Mouse (Mus musculus) ES-Bruce4 (cell line): ENCODE data around the gene Cmtm6. TPM values are rescaled to one million over a fixed set of nuclear protein-coding genes. Genes with fewer than 3 reads are reported as not detected.
"Not testable (repeated sequence)": the region's sequence is repeated elsewhere in the genome, so short reads cannot be mapped to it uniquely, and the experiment has no call there.

Experiments used
- H3K27ac ChIP-seq: 2 replicates; pipeline ENCODE4 v1.5.1; 2012; ENCODE audit warnings: low read length, inconsistent platforms; ENCODE audit not compliant: insufficient read depth
- H3K27me3 ChIP-seq: 2 replicates; pipeline ENCODE4 v1.6.1; 2012; ENCODE audit warnings: mild to moderate bottlenecking, low read length, inconsistent platforms; ENCODE audit not compliant: control insufficient read depth, poor library complexity, insufficient read depth, severe bottlenecking
- H3K36me3 ChIP-seq: 2 replicates; pipeline ENCODE4 v1.6.1; 2012; ENCODE audit warnings: inconsistent platforms, mild to moderate bottlenecking, low read length, moderate library complexity; ENCODE audit not compliant: control insufficient read depth, poor library complexity, insufficient read depth, severe bottlenecking
- H3K4me1 ChIP-seq: one replicate; pipeline ENCODE4 v1.8.1; 2011; ENCODE audit warnings: low read length; ENCODE audit not compliant: control insufficient read depth, insufficient read depth
- H3K4me3 ChIP-seq: 2 replicates; pipeline ENCODE4 v1.5.1; 2011; ENCODE audit warnings: low read depth, mild to moderate bottlenecking, low read length
- H3K9ac ChIP-seq: 2 replicates; pipeline ENCODE4 v1.6.1; 2012; ENCODE audit warnings: low read depth, mild to moderate bottlenecking, inconsistent platforms; ENCODE audit not compliant: poor library complexity, severe bottlenecking
- H3K9me3 ChIP-seq: replicated peaks from 2 replicates; pipeline ENCODE4 v1.6.1; 2012; ENCODE audit warnings: mild to moderate bottlenecking, low read length, inconsistent platforms; ENCODE audit not compliant: control insufficient read depth, poor library complexity, insufficient read depth, severe bottlenecking
- CTCF ChIP-seq: IDR thresholded peaks from one replicate; pipeline ENCODE4 v1.8.1; 2011; ENCODE audit warnings: low read depth, low read length
- EP300 ChIP-seq: IDR thresholded peaks from 2 replicates; pipeline ENCODE4 v1.6.1; 2011; ENCODE audit warnings: low read depth, low read length; ENCODE audit not compliant: insufficient read depth
- POLR2A ChIP-seq: IDR thresholded peaks from one replicate; pipeline ENCODE4 v1.8.1; 2011; ENCODE audit warnings: low read length; ENCODE audit not compliant: insufficient read depth
- polyA plus RNA-seq: library from polyadenylated mRNA; stranded (reverse); fragments of >200 nt; gene quantifications from 2 replicates; pipeline ENCODE4 v1.2.4, GENCODE M21; 2011; ENCODE audit warnings: low read depth; ENCODE audit not compliant: missing spikeins, insufficient read depth, insufficient read length

Gene Cmtm6
- polyA plus RNA-seq, 1 experiment: 49.3 TPM

- H3K36me3 ChIP-seq: peaks cover 41% of the 10 kb centered on the region
These were observed 17.4 kb upstream of the Cmtm6 start for GRCm38 (mm10) chr9:114713481-114713880.

DNA sequence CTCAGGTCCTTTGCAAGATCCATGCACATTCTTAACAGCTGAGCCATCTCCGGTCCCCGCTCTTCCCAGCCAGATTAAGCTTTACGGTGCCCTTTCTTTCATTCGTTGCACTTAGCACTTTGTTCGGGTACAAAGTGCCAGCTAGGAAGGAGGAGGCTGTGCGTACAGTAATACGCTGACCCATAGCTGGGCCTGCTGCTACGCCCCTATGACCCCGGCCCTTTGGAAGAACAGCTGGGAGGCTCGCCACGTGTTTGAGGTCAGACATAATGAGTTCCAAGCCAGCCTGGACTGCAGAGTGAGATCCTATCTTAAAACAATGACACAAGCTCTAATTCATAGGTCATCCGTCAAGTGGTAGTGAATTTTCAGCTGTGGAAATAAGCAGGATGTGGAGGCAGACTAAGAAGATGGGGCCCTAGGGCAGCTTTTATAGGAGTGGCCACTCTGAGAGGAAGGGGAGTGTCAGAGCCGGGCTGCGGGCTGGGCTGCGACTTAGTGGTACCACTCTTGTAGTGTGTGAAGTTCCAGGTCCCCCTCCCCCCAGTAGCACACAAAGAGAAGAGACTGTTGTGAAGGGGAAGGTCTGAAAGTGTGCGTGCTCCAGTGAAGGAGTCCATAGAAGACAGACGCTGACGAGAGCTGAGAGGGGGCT, 14.1 kb upstream of the Cmtm6 start:
- H3K36me3 ChIP-seq: peaks cover 47% of the 10 kb centered on the region

More at GRCm38 (mm10) chr9:114713481-114713880, 17.4 kb upstream of the Cmtm6 start:
- Histone ChIP-seq H3K27me3 (no peaks in the 10 kb centered on the region), H3K4me1 (no peaks in the 10 kb centered on the region), H3K9me3 (no peaks in the 10 kb centered on the region), H3K4me3 (no peak overlapping the region), H3K9ac (no peak overlapping the region), H3K27ac (no peak overlapping the region)
- TF ChIP-seq CTCF: no peak
- TF ChIP-seq EP300: no peak

GRCm38 (mm10) chr9:114727315-114727714, 3.6 kb upstream of the Cmtm6 start:
- no peaks in the 10 kb centered on the region for H3K27me3 ChIP-seq
- peaks cover 4% of the 10 kb centered on the region for H3K4me1 ChIP-seq
- H3K9ac ChIP-seq: no peak overlapping the region
- H3K27ac ChIP-seq: no peak overlapping the region
- H3K4me3 ChIP-seq: no peak overlapping the region
- TF ChIP-seq CTCF: peak; percentile 9
- TF ChIP-seq EP300: no peak
- TF ChIP-seq POLR2A: no peak
- no peaks in the 10 kb centered on the region for H3K9me3 ChIP-seq
- H3K36me3 ChIP-seq: peaks cover 20% of the 10 kb centered on the region

More for the DNA sequence above, 14.1 kb upstream of the Cmtm6 start:
- no peaks in the 10 kb centered on the region for H3K27me3 ChIP-seq
- H3K9me3 ChIP-seq: no peaks in the 10 kb centered on the region
- no peak overlapping the region for H3K27ac ChIP-seq
- TF ChIP-seq POLR2A (no peak), EP300 (no peak), CTCF (no peak)
- H3K4me1 ChIP-seq: no peaks in the 10 kb centered on the region
- H3K9ac ChIP-seq: no peak overlapping the region
- H3K4me3 ChIP-seq: no peak overlapping the region

DNA sequence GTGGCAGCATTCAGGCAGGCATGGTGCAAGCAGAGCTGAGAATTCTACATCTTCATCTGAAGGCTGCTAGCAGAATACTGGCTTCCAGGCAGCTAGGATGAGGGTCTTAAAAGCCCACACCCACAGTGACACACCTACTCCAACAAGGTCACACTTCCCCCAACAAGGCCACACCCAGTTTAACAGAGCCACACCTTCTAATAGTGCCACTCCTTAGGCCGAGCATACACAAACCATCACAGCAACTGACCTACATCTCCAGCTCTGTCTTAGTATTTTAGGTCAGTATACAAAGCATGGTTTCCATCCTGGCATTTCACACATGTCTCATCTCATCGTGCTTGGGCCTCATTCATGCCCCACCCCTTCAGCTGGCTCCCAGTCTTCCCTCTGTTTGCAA, 2.5 kb upstream of the Cmtm6 start:
- H3K4me3 ChIP-seq, H3K9me3 ChIP-seq, H3K27me3 ChIP-seq, H3K9ac ChIP-seq, H3K36me3 ChIP-seq, H3K4me1 ChIP-seq: not testable (repeated sequence)
- H3K27ac ChIP-seq: peak overlapping the region; percentile 54; the same call in 1 of the 2 replicates

- H3K27ac ChIP-seq: peak overlapping the region; percentile 72; the same call in 1 of the 2 replicates
- peak overlapping the region; percentile 13; the same call in 1 of the 2 replicates for H3K9ac ChIP-seq
- H3K4me3 ChIP-seq: peak overlapping the region; percentile 37; the same call in 1 of the 2 replicates
- no peaks in the 10 kb centered on the region for H3K27me3 ChIP-seq
- H3K36me3 ChIP-seq: no peaks in the 10 kb centered on the region
- TF ChIP-seq POLR2A: no peak
- no peak for TF ChIP-seq EP300
- no peak for TF ChIP-seq CTCF
- peaks cover 5% of the 10 kb centered on the region for H3K4me1 ChIP-seq
- H3K9me3 ChIP-seq: no peaks in the 10 kb centered on the region
These were observed 758 bp upstream of the Cmtm6 start for GRCm38 (mm10) chr9:114729911-114730805.

DNA sequence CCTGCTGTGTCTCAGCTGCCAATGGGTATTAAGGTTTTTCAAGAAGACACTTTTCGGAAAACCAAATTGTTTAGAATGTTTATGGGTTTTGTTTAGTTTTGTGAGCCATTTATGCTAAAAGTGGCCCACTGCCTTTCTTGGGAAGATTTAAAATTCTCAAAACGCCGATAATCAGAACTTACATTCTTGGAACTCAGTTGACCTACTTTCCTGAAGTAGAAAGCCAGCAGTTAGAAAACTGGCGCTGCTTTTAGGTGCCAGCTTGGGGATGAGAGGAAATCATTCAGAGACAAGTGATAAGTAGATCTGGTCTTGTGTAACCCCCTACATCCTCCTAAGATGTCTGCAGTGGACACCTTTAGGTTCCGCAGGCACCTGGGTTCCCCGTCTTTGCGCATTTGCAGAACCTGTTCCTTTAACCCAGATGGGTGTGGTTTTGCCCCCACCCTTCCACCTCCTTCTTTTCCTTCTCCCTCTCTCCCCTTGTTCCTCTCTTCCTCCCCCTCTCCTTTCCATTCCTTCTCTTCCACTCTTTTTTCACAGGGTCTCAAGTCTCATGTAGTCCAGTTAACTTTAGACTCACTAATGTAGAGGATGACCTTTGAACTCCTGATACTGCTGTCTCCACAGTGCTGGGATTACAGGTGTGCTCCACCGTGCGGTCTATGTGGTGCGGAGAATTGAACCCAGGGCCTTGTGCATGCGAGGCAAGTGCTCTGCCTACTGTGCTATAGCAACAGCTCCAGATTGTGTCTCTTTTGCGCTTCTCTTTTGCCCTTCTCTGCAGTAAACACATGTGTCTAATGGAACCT, 1.2 kb downstream of the Cmtm6 start:
- no peak for TF ChIP-seq CTCF
- no peak for TF ChIP-seq EP300
- no peak for TF ChIP-seq POLR2A
- no peaks in the 10 kb centered on the region for H3K27me3 ChIP-seq
- H3K36me3 ChIP-seq: no peaks in the 10 kb centered on the region
- H3K27ac ChIP-seq: no peak overlapping the region
- H3K9ac ChIP-seq: peak overlapping the region; percentile 82
- H3K4me3 ChIP-seq: peak overlapping the region; percentile 80
- no peaks in the 10 kb centered on the region for H3K9me3 ChIP-seq
- H3K4me1 ChIP-seq: peaks cover 5% of the 10 kb centered on the region
